Mouse (Mus musculus) spleen, postnatal 14 days (tissue): ENCODE data around the gene Gm38393.

Experiments used
- DNase-seq, 2 experiments: peaks; one replicate each; pipeline ENCODE4 v3.0.0; 2021 to 2022; ENCODE audit warnings: low spot score in 2 of 2

Gene Gm38393

GRCm38 (mm10) chr7:60004606-60005330 lies at the start of gene Gm38393, which contains the start of gene Snurf:
Gm38393 (minus strand) TSS chr7:60005064.
Snurf (minus strand) TSS chr7:60005049.
- peak in 1 of 2 experiments; percentile 13 for DNase-seq

DNA sequence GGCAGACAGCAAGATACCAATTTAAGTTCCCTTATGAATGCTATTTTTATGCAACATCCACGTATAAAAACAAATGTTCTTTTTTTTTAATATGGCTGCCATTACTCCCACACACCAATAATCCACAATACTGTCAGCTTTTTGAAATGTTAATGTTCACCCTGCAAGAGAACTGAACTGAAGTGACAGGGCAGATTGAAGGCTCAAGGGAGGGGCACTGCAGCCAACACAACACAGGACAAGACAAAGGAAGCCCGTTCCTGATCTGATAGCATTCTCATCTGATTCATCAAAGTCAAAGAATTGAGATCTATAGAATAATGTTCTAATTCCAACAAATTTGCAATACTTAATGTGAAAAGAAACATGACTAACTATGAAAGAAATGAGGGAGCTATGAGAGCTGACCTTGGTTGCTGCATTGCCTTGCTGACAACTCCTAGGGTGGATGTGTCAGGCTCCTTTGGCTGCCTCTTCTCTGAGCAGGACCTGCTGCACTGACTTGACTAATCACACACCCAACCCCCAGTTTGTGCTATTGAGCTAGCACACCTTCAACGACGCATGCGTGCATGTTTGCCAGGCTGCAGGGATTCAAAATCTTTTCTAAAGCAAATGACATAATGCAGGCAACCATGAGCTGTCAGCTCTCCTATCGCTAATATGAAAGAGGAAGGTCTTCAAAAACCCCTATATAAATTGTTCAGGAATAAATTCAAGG lies 42.8 kb upstream of the Gm38393 start:
- no peak for DNase-seq

DNA sequence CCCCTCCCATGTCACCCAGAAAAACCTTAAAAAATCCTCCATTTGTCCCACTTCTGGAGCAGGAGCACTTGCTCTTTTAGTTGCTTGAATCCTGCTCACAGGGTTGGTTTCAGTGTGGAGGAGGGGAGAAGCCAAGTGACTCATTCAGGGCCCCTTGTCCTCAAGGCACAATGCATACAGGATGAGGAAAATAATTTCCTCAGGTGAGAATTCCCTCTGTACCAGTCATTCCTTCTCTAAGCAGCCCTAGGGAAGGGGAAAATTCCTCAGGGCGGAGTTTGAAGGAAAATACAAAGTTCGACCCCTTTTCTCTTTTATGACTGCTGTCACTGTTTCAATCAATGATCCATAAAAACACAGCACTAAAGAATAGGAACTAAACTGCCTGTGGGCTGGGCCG lies 8.3 kb upstream of the Gm38393 start:
- no peak for DNase-seq

DNA sequence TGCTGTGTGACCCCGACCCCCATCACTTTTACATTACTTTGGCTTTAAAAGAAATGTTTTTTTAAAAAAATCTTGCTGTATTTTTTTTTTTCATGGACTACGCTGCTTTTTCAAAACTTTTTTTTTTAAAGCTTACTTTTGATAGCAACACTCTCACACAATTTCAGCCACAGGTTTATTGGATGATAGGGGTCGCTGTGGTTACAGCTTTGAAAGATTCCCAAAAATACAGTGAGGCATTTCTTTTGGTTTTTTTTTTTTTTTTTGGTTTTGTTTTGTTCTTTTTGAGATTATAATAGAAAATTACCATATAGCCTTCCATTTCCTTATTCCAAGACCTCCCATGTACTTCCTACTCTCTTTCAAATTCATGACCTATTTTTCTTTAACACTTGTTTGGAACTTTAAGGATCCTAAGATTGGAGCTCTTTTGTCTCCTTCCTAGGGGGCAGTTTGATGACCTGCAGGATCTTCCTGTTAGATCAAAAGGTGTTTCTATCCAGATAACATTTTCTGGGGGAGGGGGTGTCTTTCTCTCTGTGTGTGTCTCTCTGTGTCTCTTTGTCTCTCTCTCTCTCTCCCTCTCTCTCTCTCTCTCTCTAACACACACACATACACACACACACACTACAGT lies 3.0 kb upstream of the Gm38393 start:
- DNase-seq: no peak

GRCm38 (mm10) chr7:60006262-60006661 lies 1.4 kb upstream of the Gm38393 start:
- no peak for DNase-seq

GRCm38 (mm10) chr7:60003921-60004605 lies 801 bp downstream of the Gm38393 start:
- DNase-seq: no peak

DNA sequence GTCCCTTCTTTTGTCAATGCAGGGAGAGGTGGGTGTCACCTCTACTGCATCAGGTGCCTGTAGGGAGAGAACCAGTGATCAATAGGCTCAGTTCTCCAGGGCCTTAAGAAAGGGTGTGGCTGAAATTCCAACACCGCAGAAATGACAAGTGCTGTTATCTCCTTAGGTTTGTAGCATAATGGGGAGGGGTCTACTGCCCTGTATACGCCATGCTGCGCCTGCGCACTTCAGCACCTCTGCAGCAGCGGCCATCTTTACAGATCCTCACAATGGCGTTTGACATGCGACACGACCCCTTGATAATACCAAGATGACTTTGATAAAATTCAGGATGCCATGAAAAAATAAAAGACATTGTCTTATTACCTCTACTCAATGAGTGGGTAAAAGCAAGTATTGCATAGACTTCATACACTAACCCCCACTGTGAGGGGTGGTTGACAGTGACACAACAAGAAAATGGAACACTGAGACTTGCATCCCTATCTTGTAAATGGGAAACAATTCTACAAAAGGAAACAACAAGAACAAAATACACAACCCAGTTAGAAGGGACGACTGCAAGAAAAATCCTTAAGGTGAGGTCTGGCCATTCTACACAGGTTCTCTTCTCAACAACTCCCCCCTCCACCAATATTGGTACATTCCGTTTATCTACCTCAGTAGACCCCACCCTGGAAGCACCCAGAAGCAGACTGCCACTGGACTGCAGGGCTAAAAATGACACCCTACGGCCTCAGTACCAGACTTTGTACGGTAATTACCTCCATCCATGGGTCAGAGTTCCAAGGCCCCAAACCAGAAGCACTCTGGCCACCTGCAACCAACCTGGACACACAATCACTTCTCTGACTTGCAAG lies 1.6 kb downstream of the Gm38393 start:
- DNase-seq: no peak

DNA sequence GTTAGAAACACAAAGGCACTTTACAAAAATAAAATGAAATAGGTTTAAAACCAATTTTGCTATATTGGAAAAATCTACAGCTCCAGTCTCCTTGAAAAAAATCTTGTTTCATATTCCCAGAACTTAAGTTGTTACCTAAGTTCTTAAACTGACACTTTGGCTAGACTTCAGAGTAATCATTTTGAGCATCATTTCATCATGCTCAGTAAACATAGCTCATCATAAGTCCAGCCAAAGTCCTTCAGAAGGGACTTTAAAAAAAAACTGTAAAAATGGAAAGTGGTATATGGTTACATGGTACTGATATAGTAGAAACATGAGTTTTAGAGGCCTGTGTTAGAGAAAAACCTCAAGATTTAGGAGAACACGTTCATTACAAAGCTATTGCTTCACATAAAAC lies 26.2 kb downstream of the Gm38393 start:
- DNase-seq: no peak
